Mouse (Mus musculus) midbrain, embryonic 16.5 days (tissue): ENCODE results near the gene Trove2. TPM values are rescaled to one million over a fixed set of nuclear protein-coding genes. Genes with fewer than 3 reads are reported as not detected.
A peak's percentile ranks its signal among the peaks of the same experiment; 100 is the strongest.
"Not testable (repeated sequence)": the region's sequence is repeated elsewhere in the genome, so short reads cannot be mapped to it uniquely, and the experiment has no call there.

ENCODE experiments used
- ATAC-seq: fragments of 200-750 bp; cut with Nextera tagmentation; 2 replicates; pipeline ENCODE4 v1.8.0; 2017; ENCODE audit warnings: moderate TSS enrichment
- H3K27ac ChIP-seq: fragments of 300-500 bp; sonication (generic); 2 replicates; pipeline ENCODE4 v1.5.1; 2014; ENCODE audit warnings: mild to moderate bottlenecking, low read length, mixed read lengths
- H3K27me3 ChIP-seq: fragments of 300-500 bp; sonication (generic); 2 replicates; pipeline ENCODE4 v1.6.1; 2014; ENCODE audit warnings: low read depth, low read length, mixed read lengths; ENCODE audit not compliant: control insufficient read depth, insufficient read depth
- H3K36me3 ChIP-seq: fragments of 300-500 bp; sonication (generic); 2 replicates; pipeline ENCODE4 v1.6.1; 2014; ENCODE audit warnings: mild to moderate bottlenecking, low read length, moderate library complexity, mixed read lengths; ENCODE audit not compliant: control insufficient read depth, insufficient read depth
- H3K4me1 ChIP-seq: fragments of 300-500 bp; sonication (generic); 2 replicates; pipeline ENCODE4 v1.6.1; 2014; ENCODE audit warnings: mild to moderate bottlenecking, low read length, mixed read lengths; ENCODE audit not compliant: control insufficient read depth, insufficient read depth
- H3K4me2 ChIP-seq: fragments of 300-500 bp; sonication (generic); 2 replicates; pipeline ENCODE4 v1.6.1; 2014; ENCODE audit warnings: mild to moderate bottlenecking, low read length, mixed read lengths
- H3K4me3 ChIP-seq: fragments of 300-500 bp; sonication (generic); 2 replicates; pipeline ENCODE4 v1.5.1; 2014; ENCODE audit warnings: low read depth, mild to moderate bottlenecking, low read length, moderate library complexity, mixed read lengths
- H3K9ac ChIP-seq: fragments of 300-500 bp; sonication (generic); 2 replicates; pipeline ENCODE4 v1.6.1; 2014; ENCODE audit warnings: low read depth, low read length, mixed read lengths
- H3K9me3 ChIP-seq: fragments of 300-500 bp; sonication (generic); replicated peaks from 2 replicates; pipeline ENCODE4 v1.6.1; 2014; ENCODE audit warnings: mild to moderate bottlenecking, low read length, mixed read lengths; ENCODE audit not compliant: control insufficient read depth, poor library complexity, severe bottlenecking
- WGBS: fragments of 180-500 bp; shearing (Covaris S2); extraction: QIAGEN DNeasy Blood & Tissue Kit; methylation state at CpG from one replicate; pipeline ENCODE4 v1.1.7; 2014; 5-methylcytosine and 5-hydroxymethylcytosine counted together
- polyA plus RNA-seq: library from polyadenylated mRNA; unstranded; fragments of >200 nt; fragmentation: Nextera tagmentation; extraction: Ambion mirVana; gene quantifications from 2 replicates; pipeline ENCODE4 v1.2.1, GENCODE M21; 2015

The Trove2 gene
- polyA plus RNA-seq, 1 experiment from 2014 or later = 36.4 TPM

- Histone ChIP-seq H3K9me3 (no peaks in the 10 kb centered on the region), H3K4me3 (no peak overlapping the region), H3K27me3 (no peaks in the 10 kb centered on the region), H3K4me2 (no peak overlapping the region), H3K27ac (no peak overlapping the region), H3K9ac (no peak overlapping the region), H3K36me3 (no peaks in the 10 kb centered on the region), H3K4me1 (no peaks in the 10 kb centered on the region)
- no peak for ATAC-seq
- 87% methylated on average over 5 of the region's 5 CpGs for WGBS
These were observed 52.3 kb downstream of the Trove2 start for GRCm38 (mm10) chr1:143724456-143725064.

- H3K27me3 ChIP-seq, H3K9ac ChIP-seq, H3K4me2 ChIP-seq, H3K4me3 ChIP-seq, H3K4me1 ChIP-seq, H3K27ac ChIP-seq, H3K9me3 ChIP-seq, ATAC-seq, H3K36me3 ChIP-seq: not testable (repeated sequence)
- WGBS = no CpG with 5 or more reads among the region's 2 CpGs
These were observed 60.8 kb downstream of the Trove2 start, which contains the start of gene Glrx2 for GRCm38 (mm10) chr1:143716038-143716437. Glrx2 (plus strand) TSS chr1:143716338.

GRCm38 (mm10) chr1:143710627-143710976, 66.3 kb downstream of the Trove2 start:
- no peak overlapping the region for H3K27ac ChIP-seq
- H3K9me3 ChIP-seq = no peaks in the 10 kb centered on the region
- no peaks in the 10 kb centered on the region for H3K27me3 ChIP-seq
- no peaks in the 10 kb centered on the region for H3K4me1 ChIP-seq
- H3K36me3 ChIP-seq = no peaks in the 10 kb centered on the region
- H3K4me3 ChIP-seq = no peak overlapping the region
- H3K4me2 ChIP-seq = no peak overlapping the region
- ATAC-seq = no peak
- 83% methylated on average over 5 of the region's 5 CpGs for WGBS
- no peak overlapping the region for H3K9ac ChIP-seq

GRCm38 (mm10) chr1:143709966-143710626, 66.8 kb downstream of the Trove2 start:
- Histone ChIP-seq H3K9me3 (no peaks in the 10 kb centered on the region), H3K4me3 (no peak overlapping the region), H3K9ac (no peak overlapping the region), H3K4me2 (no peak overlapping the region), H3K27ac (no peak overlapping the region), H3K4me1 (no peaks in the 10 kb centered on the region), H3K27me3 (no peaks in the 10 kb centered on the region), H3K36me3 (no peaks in the 10 kb centered on the region)
- no peak for ATAC-seq
- 70% methylated on average over 7 of the region's 7 CpGs for WGBS

GRCm38 (mm10) chr1:143708361-143708760, 68.5 kb downstream of the Trove2 start:
- Histone ChIP-seq H3K27ac (no peak overlapping the region), H3K4me3 (no peak overlapping the region), H3K4me1 (peaks cover under 1% of the 10 kb centered on the region; the same call in 1 of the 2 replicates), H3K4me2 (no peak overlapping the region), H3K9me3 (no peaks in the 10 kb centered on the region), H3K9ac (no peak overlapping the region), H3K36me3 (no peaks in the 10 kb centered on the region), H3K27me3 (no peaks in the 10 kb centered on the region)
- 76% methylated on average over 6 of the region's 6 CpGs for WGBS
- no peak for ATAC-seq

GRCm38 (mm10) chr1:143707006-143707405, 69.9 kb downstream of the Trove2 start:
- peaks cover 2% of the 10 kb centered on the region; the same call in 1 of the 2 replicates for H3K4me1 ChIP-seq
- WGBS = 43% methylated on average over 4 of the region's 4 CpGs
- no peaks in the 10 kb centered on the region for H3K36me3 ChIP-seq
- ATAC-seq = no peak
- H3K27ac ChIP-seq = no peak overlapping the region
- H3K9me3 ChIP-seq = no peaks in the 10 kb centered on the region
- no peak overlapping the region for H3K4me2 ChIP-seq
- no peak overlapping the region for H3K9ac ChIP-seq
- H3K27me3 ChIP-seq = no peaks in the 10 kb centered on the region
- H3K4me3 ChIP-seq = no peak overlapping the region

GRCm38 (mm10) chr1:143702741-143703262, 74.1 kb downstream of the Trove2 start, which contains the start of gene Cdc73:
Cdc73 (minus strand) TSS chr1:143702893.
- Histone ChIP-seq H3K4me3 (peak within 1 kb of the TSS; percentile 83), H3K4me1 (peaks cover 17% of the 10 kb centered on the region), H3K27ac (peak within 1 kb of the TSS; percentile 92), H3K36me3 (no peaks in the 10 kb centered on the region), H3K4me2 (peak within 1 kb of the TSS; percentile 92), H3K27me3 (no peaks in the 10 kb centered on the region), H3K9me3 (no peaks in the 10 kb centered on the region), H3K9ac (peak within 1 kb of the TSS; percentile 89)
- peak; percentile 99 for ATAC-seq
- 0% methylated on average over 57 of the region's 74 CpGs for WGBS

GRCm38 (mm10) chr1:143702141-143702740, 74.6 kb downstream of the Trove2 start:
- Histone ChIP-seq H3K4me1 (peaks cover 17% of the 10 kb centered on the region), H3K9ac (peak overlapping the region; percentile 89), H3K4me3 (peak overlapping the region; percentile 83), H3K27ac (peak overlapping the region; percentile 92), H3K4me2 (peak overlapping the region; percentile 87), H3K36me3 (no peaks in the 10 kb centered on the region), H3K27me3 (no peaks in the 10 kb centered on the region), H3K9me3 (no peaks in the 10 kb centered on the region)
- under 1% methylated on average over 40 of the region's 48 CpGs for whole genome bisulfite sequencing
- peak; percentile 78 for ATAC-seq

GRCm38 (mm10) chr1:143701736-143702135, 75.1 kb downstream of the Trove2 start:
- Histone ChIP-seq H3K9me3 (no peaks in the 10 kb centered on the region), H3K4me1 (peaks cover 17% of the 10 kb centered on the region), H3K27ac (no peak overlapping the region; the same call in 1 of the 2 replicates), H3K36me3 (no peaks in the 10 kb centered on the region), H3K4me3 (peak overlapping the region; percentile 83), H3K9ac (peak overlapping the region; percentile 89), H3K4me2 (peak overlapping the region; percentile 87), H3K27me3 (no peaks in the 10 kb centered on the region)
- no peak for ATAC-seq
- WGBS = under 1% methylated on average over 13 of the region's 13 CpGs
